In genomic region chr10:127591514-127591913, GRCm38 (mm10) we compare ENCODE assay signal across 8 mouse cellular contexts. TPM values are rescaled to one million over a fixed set of nuclear protein-coding genes. Genes with fewer than 3 reads are reported as not detected.
A peak's percentile ranks its signal among the peaks of the same experiment; 100 is the strongest.
DNase-seq lines count a peak whose midpoint lies in the region; ATAC-seq and TF ChIP-seq lines count a peak whose summit lies in the region.
"Had no signal": no experiment of that assay in that cellular context is flagged by ENCODE, and none has a peak within 500 bp of the region (broad histone marks: within the 10 kb centered on the region; RNA-seq: fewer than 3 reads in every experiment).

No protein-coding gene starts in this region.

- TF ChIP-seq CTCF in lung, adult 2 months (IDR thresholded peaks at IDR 0.05; ENCODE audit: insufficient read depth, low read length) = no peak

- H3K27ac ChIP-seq in lung, embryonic 15.5 days = peak overlapping the region; percentile 69
- 0 out of 2 replicates have a peak overlapping the region, but pooled peaks have one; percentile 39 for H3K27ac ChIP-seq in hindbrain, embryonic 15.5 days (replicated peaks)
- H3K27ac ChIP-seq: midbrain, embryonic 15.5 days had no signal

- peaks cover 50% of the 10 kb centered on the region for H3K4me1 ChIP-seq in lung, embryonic 15.5 days
- H3K4me1 ChIP-seq in lung, adult 2 months (ENCODE audit: control insufficient read depth, insufficient read depth, low read length) = no peaks in the 10 kb centered on the region; the same call in none of the 2 replicates
- peaks cover 10% of the 10 kb centered on the region for H3K4me1 ChIP-seq in hindbrain, embryonic 15.5 days (replicated peaks)

- no peaks in the 10 kb centered on the region for H3K27me3 ChIP-seq in lung, embryonic 15.5 days
- H3K27me3 ChIP-seq in hindbrain, embryonic 15.5 days = no peaks in the 10 kb centered on the region
- H3K27me3 ChIP-seq: midbrain, embryonic 15.5 days had no signal

- no peak for TF ChIP-seq POLR2A in lung, adult 2 months (IDR thresholded peaks at IDR 0.05; ENCODE audit: borderline replicate concordance, extremely low read depth, low read depth, low read length)

- H3K4me3 ChIP-seq in lung, embryonic 15.5 days = no peak overlapping the region
- no peak overlapping the region for H3K4me3 ChIP-seq in lung, adult 2 months (replicated peaks; ENCODE audit: extremely low read depth, low read depth, low read length)
- no peak overlapping the region for H3K4me3 ChIP-seq in hindbrain, embryonic 15.5 days
- H3K4me3 ChIP-seq: midbrain, embryonic 15.5 days had no signal

- DNase-seq in lung, adult 2 months = no peak
- peak; percentile 77 for DNase-seq in embryo, embryonic 11 days
- peak; percentile 73 for DNase-seq in retina, postnatal 1 day
- DNase-seq in layer of hippocampus, adult 9-10 months (ENCODE audit: low spot score) = no peak
- DNase-seq in right cerebral cortex, postnatal 14 days = no peak

- ATAC-seq in lung, embryonic 15.5 days (ENCODE audit: borderline replicate concordance, extremely low read depth, low FRiP score, low TSS enrichment) = peak; percentile 91
- ATAC-seq in hindbrain, embryonic 15.5 days (ENCODE audit: low FRiP score, low read depth) = peak; percentile 69; the same call in 1 of the 2 replicates
- ATAC-seq: midbrain, embryonic 15.5 days had no signal

- H3K9me3 ChIP-seq in lung, embryonic 15.5 days = no peaks in the 10 kb centered on the region
- no peaks in the 10 kb centered on the region for H3K9me3 ChIP-seq in hindbrain, embryonic 15.5 days
- H3K9me3 ChIP-seq: midbrain, embryonic 15.5 days had no signal

- H3K9ac ChIP-seq in lung, embryonic 15.5 days = no peak overlapping the region
- no peak overlapping the region for H3K9ac ChIP-seq in hindbrain, embryonic 15.5 days
- H3K9ac ChIP-seq: midbrain, embryonic 15.5 days had no signal

- H3K4me2 ChIP-seq in lung, embryonic 15.5 days = no peak overlapping the region
- no peak overlapping the region for H3K4me2 ChIP-seq in hindbrain, embryonic 15.5 days
- H3K4me2 ChIP-seq: midbrain, embryonic 15.5 days had no signal

- 22% methylated on average over 7 of the region's 7 CpGs for WGBS in lung, embryonic 15.5 days
- WGBS in lung, adult 2 months = 38% methylated on average over 7 of the region's 7 CpGs
- 22% methylated on average over 7 of the region's 7 CpGs for WGBS in hindbrain, embryonic 15.5 days

- peaks cover 42% of the 10 kb centered on the region for H3K36me3 ChIP-seq in lung, embryonic 15.5 days
- peaks cover 86% of the 10 kb centered on the region for H3K36me3 ChIP-seq in hindbrain, embryonic 15.5 days

RNA-seq across cellular contexts. Expression of gene Lrp1, which starts 29.4 kb away (rescaled TPM):
- polyA plus RNA-seq in lung, embryonic 15.5 days (2015; fragmentation: Nextera tagmentation; extraction: Ambion mirVana) = 72.6 and 73.6 TPM in 2 replicates
- 215 and 248 TPM in 2 replicates for polyA plus RNA-seq in lung, adult 2 months (2012; rRNA removed)
- polyA plus RNA-seq in hindbrain, embryonic 15.5 days (2015; fragmentation: Nextera tagmentation; extraction: Ambion mirVana) = 102 and 114 TPM in 2 replicates

RNA-seq across cellular contexts. Expression of gene Stat6, which starts 51.3 kb away (rescaled TPM):
- polyA plus RNA-seq in lung, embryonic 15.5 days (2015; fragmentation: Nextera tagmentation; extraction: Ambion mirVana) = 33.1 and 37.6 TPM in 2 replicates
- polyA plus RNA-seq in lung, adult 2 months (2012; rRNA removed) = 92.3 and 123 TPM in 2 replicates
- polyA plus RNA-seq in hindbrain, embryonic 15.5 days (2015; fragmentation: Nextera tagmentation; extraction: Ambion mirVana) = 6.2 and 6.3 TPM in 2 replicates

RNA-seq across cellular contexts. Expression of gene Nxph4, which starts 57.2 kb away (rescaled TPM):
- polyA plus RNA-seq in lung, embryonic 15.5 days (2015; fragmentation: Nextera tagmentation; extraction: Ambion mirVana) = 1.3 and 1.9 TPM in 2 replicates
- polyA plus RNA-seq in lung, adult 2 months (2012; rRNA removed) = 0.23 and 0.24 TPM in 2 replicates
- polyA plus RNA-seq in hindbrain, embryonic 15.5 days (2015; fragmentation: Nextera tagmentation; extraction: Ambion mirVana) = 161 and 194 TPM in 2 replicates

Comparison
In these comparisons a context has a peak if more than half of its experiments do, and no peak if none do; other contexts are left out.
1. DNase-seq: peak in embryo, embryonic 11 days (single experiment) and retina, postnatal 1 day (single experiment); none in lung, adult 2 months (single experiment), layer of hippocampus, adult 9-10 months (single experiment) and right cerebral cortex, postnatal 14 days (single experiment).
2. RNA of gene Nxph4, which starts 57.2 kb away (polyA plus RNA-seq): 161 to 194 TPM in hindbrain, embryonic 15.5 days; 1.3 to 1.9 TPM in lung, embryonic 15.5 days and 0.23 to 0.24 TPM in lung, adult 2 months; every median in the first group is over 10 times any median in the second.